Mouse (Mus musculus) hindbrain, embryonic 16.5 days (tissue): Measurements from ENCODE around the gene Atxn10. TPM values are rescaled to one million over a fixed set of nuclear protein-coding genes. Genes with fewer than 3 reads are reported as not detected.

Experiments used
- ATAC-seq: fragments of 200-750 bp; cut with Nextera tagmentation; 2 replicates; pipeline ENCODE4 v1.8.0; 2017; ENCODE audit warnings: moderate TSS enrichment, moderate library complexity
- H3K27ac ChIP-seq: fragments of 300-500 bp; sonication (generic); 2 replicates; pipeline ENCODE4 v1.5.1; 2014; ENCODE audit warnings: low read depth, mild to moderate bottlenecking, control low read depth, low read length, moderate library complexity
- H3K27me3 ChIP-seq: fragments of 300-500 bp; sonication (generic); replicated peaks from 2 replicates; pipeline ENCODE4 v1.6.1; 2014; ENCODE audit warnings: low read length; ENCODE audit not compliant: control insufficient read depth, insufficient read depth
- H3K36me3 ChIP-seq: fragments of 300-500 bp; sonication (generic); 2 replicates; pipeline ENCODE4 v1.6.1; 2014; ENCODE audit warnings: mild to moderate bottlenecking, low read length, moderate library complexity, mixed read lengths; ENCODE audit not compliant: control insufficient read depth, insufficient read depth
- H3K4me1 ChIP-seq: fragments of 300-500 bp; sonication (generic); 2 replicates; pipeline ENCODE4 v1.6.1; 2014; ENCODE audit warnings: low read depth, low read length; ENCODE audit not compliant: control insufficient read depth, insufficient read depth
- H3K4me2 ChIP-seq: fragments of 300-500 bp; sonication (generic); 2 replicates; pipeline ENCODE4 v1.6.1; 2014; ENCODE audit warnings: mild to moderate bottlenecking, low read length, control low read depth, moderate library complexity
- H3K4me3 ChIP-seq: fragments of 300-500 bp; sonication (generic); 2 replicates; pipeline ENCODE4 v1.5.1; 2014; ENCODE audit warnings: mild to moderate bottlenecking, low read length, control low read depth, moderate library complexity
- H3K9ac ChIP-seq: fragments of 300-500 bp; sonication (generic); 2 replicates; pipeline ENCODE4 v1.6.1; 2014; ENCODE audit warnings: low read depth, mild to moderate bottlenecking, control low read depth, low read length, moderate library complexity
- H3K9me3 ChIP-seq: fragments of 300-500 bp; sonication (generic); 2 replicates; pipeline ENCODE4 v1.6.1; 2014; ENCODE audit warnings: mild to moderate bottlenecking, low read length, moderate library complexity; ENCODE audit not compliant: control insufficient read depth
- WGBS: fragments of 180-500 bp; shearing (Covaris S2); extraction: QIAGEN DNeasy Blood & Tissue Kit; methylation state at CpG from one replicate; pipeline ENCODE4 v1.1.7; 2014; 5-methylcytosine and 5-hydroxymethylcytosine counted together
- polyA plus RNA-seq: library from polyadenylated mRNA; unstranded; fragments of >200 nt; fragmentation: Nextera tagmentation; extraction: Ambion mirVana; gene quantifications from 2 replicates; pipeline ENCODE4 v1.2.1, GENCODE M21; 2015

Atxn10 gene
- polyA plus RNA-seq, 1 experiment from 2014 or later = 553 TPM

DNA sequence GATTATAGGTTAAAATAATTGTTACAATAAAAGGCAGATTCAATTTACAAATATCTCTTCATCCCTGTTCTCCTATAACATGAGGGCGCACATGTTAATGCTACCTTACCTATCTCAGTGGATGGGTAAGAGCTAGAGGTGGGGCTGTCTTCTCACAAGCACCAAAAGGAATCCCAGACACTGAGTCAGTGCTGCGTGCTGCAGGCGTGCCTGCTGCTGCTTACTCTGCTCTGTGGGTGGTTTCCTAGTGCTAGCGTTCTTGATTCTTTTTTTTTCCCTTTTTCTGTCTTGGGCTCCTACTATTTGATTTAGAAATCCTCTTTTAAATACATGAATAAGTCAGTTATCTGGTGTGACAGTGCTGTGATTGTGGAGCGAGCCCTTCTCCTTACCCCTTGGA lies 30.9 kb downstream of the Atxn10 start:
- Histone ChIP-seq H3K36me3 (peaks cover 16% of the 10 kb centered on the region), H3K9ac (no peak overlapping the region), H3K4me1 (0 out of 2 replicates have a peak, but pooled peaks cover 2% of the 10 kb centered on the region), H3K4me3 (no peak overlapping the region), H3K27me3 (no peaks in the 10 kb centered on the region), H3K27ac (no peak overlapping the region), H3K9me3 (no peaks in the 10 kb centered on the region), H3K4me2 (no peak overlapping the region)
- WGBS = 70% methylated on average over 5 of the region's 5 CpGs
- ATAC-seq = no peak

DNA sequence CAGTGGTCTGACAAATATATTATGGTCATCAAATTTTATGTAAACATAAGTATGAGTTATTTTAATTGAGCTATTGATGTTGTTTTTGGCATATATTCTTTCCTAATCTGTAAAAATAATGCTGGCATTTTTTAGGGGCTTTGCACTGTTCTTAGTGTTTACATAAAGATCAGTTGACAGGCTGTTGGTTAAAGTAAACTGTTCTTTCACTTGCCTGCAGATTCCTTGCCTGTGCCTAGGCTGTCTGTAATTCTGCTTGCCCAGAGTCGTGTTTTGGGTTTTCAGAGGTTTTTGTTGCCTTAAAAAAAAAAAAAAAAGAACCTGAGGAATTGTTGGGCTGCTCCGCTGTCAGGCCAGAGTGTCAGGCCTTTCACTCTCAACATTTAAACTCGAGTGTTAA lies 33.7 kb downstream of the Atxn10 start:
- ATAC-seq = no peak
- Histone ChIP-seq H3K27me3 (no peaks in the 10 kb centered on the region), H3K4me1 (no peaks in the 10 kb centered on the region), H3K9me3 (no peaks in the 10 kb centered on the region), H3K4me3 (no peak overlapping the region), H3K36me3 (peaks cover 10% of the 10 kb centered on the region), H3K27ac (no peak overlapping the region), H3K4me2 (no peak overlapping the region), H3K9ac (no peak overlapping the region)
- WGBS = 64% methylated on average over 3 of the region's 3 CpGs

DNA sequence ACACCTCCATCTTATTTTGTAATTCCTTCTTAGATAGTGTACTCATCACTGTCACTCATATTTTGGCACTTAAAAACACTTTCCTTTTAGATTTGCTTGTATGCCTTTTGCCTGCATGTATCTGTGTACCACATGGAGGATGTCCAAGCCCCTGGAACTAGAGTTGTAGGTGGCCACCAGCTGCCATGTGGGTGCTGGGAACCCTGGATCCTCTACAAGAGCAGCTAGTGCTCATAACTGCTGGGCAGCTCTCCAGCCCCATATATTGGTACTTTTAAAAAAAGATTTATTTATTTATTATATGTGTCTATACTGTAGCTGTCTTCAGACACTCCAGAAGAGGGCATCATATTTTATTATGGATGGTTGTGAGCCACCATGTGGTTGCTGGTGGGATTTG lies 37.1 kb downstream of the Atxn10 start:
- H3K27ac ChIP-seq = no peak overlapping the region
- H3K9me3 ChIP-seq = no peaks in the 10 kb centered on the region
- H3K4me2 ChIP-seq = no peak overlapping the region
- H3K9ac ChIP-seq = no peak overlapping the region
- H3K36me3 ChIP-seq = peaks cover 7% of the 10 kb centered on the region
- no peak overlapping the region for H3K4me3 ChIP-seq
- H3K4me1 ChIP-seq = no peaks in the 10 kb centered on the region
- no peaks in the 10 kb centered on the region for H3K27me3 ChIP-seq
- ATAC-seq = no peak

DNA sequence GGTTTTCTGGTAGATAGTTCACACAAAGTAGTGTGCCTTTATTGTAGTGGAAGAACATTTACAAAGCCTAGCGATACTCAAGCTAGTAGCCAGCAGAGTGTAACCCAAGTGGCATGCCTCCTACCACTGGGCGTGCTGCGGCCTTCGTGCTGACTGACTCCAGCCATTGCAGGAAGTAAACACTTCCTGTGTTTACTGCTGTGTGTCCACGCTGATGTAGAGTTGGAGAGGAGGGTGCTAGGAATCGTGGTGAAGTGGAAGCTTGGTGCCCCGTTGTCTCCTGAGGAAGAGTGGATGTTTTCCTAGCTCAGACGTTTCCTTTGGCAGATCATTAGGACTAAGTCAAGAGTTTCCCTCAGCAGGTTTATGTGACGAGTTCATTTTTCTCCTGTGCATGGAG lies 47.4 kb downstream of the Atxn10 start:
- H3K4me1 ChIP-seq = no peaks in the 10 kb centered on the region
- H3K27ac ChIP-seq = no peak overlapping the region
- H3K4me2 ChIP-seq = no peak overlapping the region
- no peaks in the 10 kb centered on the region for H3K27me3 ChIP-seq
- no peak for ATAC-seq
- 85% methylated on average over 9 of the region's 9 CpGs for whole genome bisulfite sequencing
- peaks cover 19% of the 10 kb centered on the region for H3K36me3 ChIP-seq
- H3K9ac ChIP-seq = no peak overlapping the region
- no peaks in the 10 kb centered on the region for H3K9me3 ChIP-seq
- H3K4me3 ChIP-seq = no peak overlapping the region

DNA sequence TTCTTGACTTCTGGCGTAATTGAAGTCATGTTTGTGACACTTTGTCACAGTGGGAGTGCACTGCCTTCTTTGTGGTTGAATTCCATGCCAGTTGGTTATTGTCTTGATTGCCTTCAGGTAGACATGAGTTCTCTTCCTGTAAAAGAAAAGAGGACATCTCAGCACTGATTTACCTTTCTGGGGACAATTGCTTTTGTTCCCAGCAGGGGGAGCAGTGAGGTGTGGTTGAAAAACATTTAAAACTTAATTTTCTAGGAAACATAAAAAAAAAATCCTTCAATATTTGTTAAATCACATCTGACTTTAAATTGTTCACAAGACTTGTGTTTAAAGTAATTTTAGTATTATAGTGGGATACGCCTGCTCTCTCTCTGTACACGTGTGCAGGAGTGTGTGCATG lies 52.7 kb downstream of the Atxn10 start:
- ATAC-seq = no peak

DNA sequence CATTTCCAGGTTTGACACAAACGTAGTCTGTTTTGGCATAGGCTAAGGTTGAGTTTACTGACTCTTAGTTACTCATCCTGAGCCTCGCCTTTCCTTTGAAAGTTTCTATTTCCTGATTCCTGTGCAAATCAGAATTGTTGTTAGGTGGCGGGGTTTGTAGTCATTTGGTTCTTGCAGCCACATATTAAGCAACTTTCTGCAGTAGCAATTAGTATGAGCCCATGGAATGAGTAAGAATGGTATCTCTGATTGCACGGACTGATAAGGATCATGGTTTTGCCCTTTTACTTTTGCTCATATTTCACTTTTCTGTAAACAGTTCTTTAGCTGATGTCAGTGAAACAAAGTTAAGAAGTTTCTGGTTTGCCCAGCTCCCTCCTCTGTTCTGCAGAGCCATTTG lies 53.9 kb downstream of the Atxn10 start:
- H3K4me2 ChIP-seq = no peak overlapping the region
- H3K27ac ChIP-seq = no peak overlapping the region
- H3K4me3 ChIP-seq = no peak overlapping the region
- H3K36me3 ChIP-seq = peaks cover 9% of the 10 kb centered on the region; the same call in 1 of the 2 replicates
- H3K9me3 ChIP-seq = no peaks in the 10 kb centered on the region
- H3K27me3 ChIP-seq = no peaks in the 10 kb centered on the region
- no peak for ATAC-seq
- no peak overlapping the region for H3K9ac ChIP-seq
- WGBS = 93% methylated on average over 4 of the region's 4 CpGs
- H3K4me1 ChIP-seq = no peaks in the 10 kb centered on the region

More for the DNA sequence above, 52.7 kb downstream of the Atxn10 start:
- no peaks in the 10 kb centered on the region for H3K9me3 ChIP-seq
- WGBS = 69% methylated on average over 3 of the region's 3 CpGs
- H3K27me3 ChIP-seq = no peaks in the 10 kb centered on the region
- H3K4me1 ChIP-seq = no peaks in the 10 kb centered on the region
- peaks cover 16% of the 10 kb centered on the region; the same call in 1 of the 2 replicates for H3K36me3 ChIP-seq
- no peak overlapping the region for H3K4me2 ChIP-seq
- H3K27ac ChIP-seq = no peak overlapping the region
- H3K9ac ChIP-seq = no peak overlapping the region
- no peak overlapping the region for H3K4me3 ChIP-seq

DNA sequence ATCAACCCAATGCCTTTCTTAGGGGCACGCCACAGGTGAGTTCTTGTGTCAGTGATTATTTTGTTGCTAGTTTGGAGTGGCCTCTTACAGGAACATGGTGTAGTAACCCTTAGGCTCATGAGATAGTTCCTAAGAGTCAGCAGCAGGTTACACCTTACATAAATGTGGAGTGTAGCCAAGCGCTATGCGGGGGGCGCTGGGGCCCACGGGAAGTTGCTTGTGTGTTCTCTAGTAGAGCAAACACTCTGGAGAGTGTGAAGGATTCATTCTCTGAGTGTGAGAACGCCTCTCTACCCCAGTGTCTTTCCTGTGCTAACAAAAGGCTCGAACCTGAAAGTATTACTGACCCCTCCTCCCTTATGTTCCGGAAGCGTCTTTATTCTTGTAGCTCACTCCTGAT lies 59.3 kb downstream of the Atxn10 start:
- H3K4me1 ChIP-seq = no peaks in the 10 kb centered on the region
- no peaks in the 10 kb centered on the region for H3K27me3 ChIP-seq
- ATAC-seq = no peak
- no peaks in the 10 kb centered on the region for H3K9me3 ChIP-seq
- H3K4me3 ChIP-seq = no peak overlapping the region
- H3K36me3 ChIP-seq = peaks cover 9% of the 10 kb centered on the region
- H3K9ac ChIP-seq = no peak overlapping the region
- no peak overlapping the region for H3K4me2 ChIP-seq
- no peak overlapping the region for H3K27ac ChIP-seq
- WGBS = 92% methylated on average over 9 of the region's 9 CpGs

DNA sequence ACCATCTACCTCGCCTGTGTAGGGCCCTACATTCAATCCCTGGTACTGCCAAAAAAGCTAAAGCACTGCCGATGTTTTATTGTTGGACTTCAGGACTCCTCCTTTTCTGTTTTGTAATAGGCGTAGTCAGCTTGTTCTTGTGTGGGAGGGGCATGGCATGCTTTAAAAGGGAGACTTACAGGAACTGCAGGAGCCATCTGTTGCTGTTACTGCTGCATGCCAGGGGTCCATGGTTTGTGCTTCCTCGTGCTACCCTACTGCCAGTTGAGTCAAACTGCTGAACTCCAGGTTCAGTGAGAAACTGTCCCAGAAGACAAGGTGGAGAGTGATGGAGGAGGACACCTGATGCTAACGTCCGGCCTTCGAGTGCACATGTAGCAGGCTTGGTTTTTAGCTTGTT lies 65.9 kb downstream of the Atxn10 start:
- Histone ChIP-seq H3K4me2 (no peak overlapping the region), H3K27ac (peak overlapping the region; percentile 54), H3K4me1 (peaks cover 26% of the 10 kb centered on the region), H3K9ac (no peak overlapping the region), H3K9me3 (no peaks in the 10 kb centered on the region), H3K36me3 (no peaks in the 10 kb centered on the region), H3K27me3 (no peaks in the 10 kb centered on the region), H3K4me3 (no peak overlapping the region)
- 58% methylated on average over 7 of the region's 7 CpGs for WGBS
- ATAC-seq = no peak

DNA sequence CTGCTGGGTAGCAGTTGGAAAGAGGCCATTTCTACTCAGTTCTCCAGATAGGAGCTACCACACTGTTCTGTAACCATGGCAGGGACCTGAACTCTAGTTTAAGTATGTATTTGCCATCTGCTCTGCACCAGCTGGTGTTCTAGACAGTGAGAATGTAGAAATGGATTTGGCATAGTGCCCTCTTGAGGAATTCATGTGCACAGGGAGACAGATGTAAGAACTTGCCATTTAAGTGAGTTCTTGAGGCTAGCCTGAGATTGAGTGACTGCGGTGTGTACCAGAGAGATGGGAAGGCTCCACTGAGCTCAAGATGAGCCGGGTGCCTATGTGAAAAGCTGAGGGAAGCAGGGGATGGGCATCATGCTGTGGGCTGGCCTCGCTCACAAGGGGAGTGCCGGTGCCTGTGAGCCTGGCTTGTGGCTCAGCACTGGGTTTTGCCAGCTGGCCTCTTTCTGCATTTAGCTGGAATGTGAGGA lies 67.2 kb downstream of the Atxn10 start:
- no peaks in the 10 kb centered on the region for H3K27me3 ChIP-seq
- H3K36me3 ChIP-seq = no peaks in the 10 kb centered on the region
- 33% methylated on average over 4 of the region's 4 CpGs for WGBS
- peaks cover 26% of the 10 kb centered on the region for H3K4me1 ChIP-seq
- no peaks in the 10 kb centered on the region for H3K9me3 ChIP-seq
- peak overlapping the region; percentile 71 for H3K27ac ChIP-seq
- H3K4me2 ChIP-seq = no peak overlapping the region
- no peak overlapping the region for H3K4me3 ChIP-seq
- peak; percentile 93 for ATAC-seq
- H3K9ac ChIP-seq = no peak overlapping the region

DNA sequence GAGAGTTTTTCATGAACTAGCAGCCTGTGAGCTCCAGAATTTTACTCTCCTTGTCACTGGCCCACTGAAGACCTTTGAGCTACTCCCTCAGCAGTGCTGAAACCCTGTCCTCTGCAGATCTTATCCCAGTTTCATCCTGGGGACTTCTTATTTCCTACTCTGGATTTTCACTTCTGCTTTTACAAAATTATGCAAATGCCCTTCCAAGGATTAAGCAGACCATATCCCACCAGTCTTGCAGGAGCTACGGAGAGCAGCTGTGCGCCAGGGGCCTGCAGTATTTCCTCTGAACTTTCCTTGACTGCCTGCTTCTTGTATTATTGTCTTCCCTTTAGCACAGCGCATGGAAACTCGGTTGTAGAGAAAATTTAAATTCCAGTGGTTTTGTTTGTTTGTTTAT lies 68.7 kb downstream of the Atxn10 start:
- H3K9ac ChIP-seq = no peak overlapping the region
- H3K4me1 ChIP-seq = peaks cover 33% of the 10 kb centered on the region
- H3K4me2 ChIP-seq = no peak overlapping the region
- 0 out of 2 replicates have a peak overlapping the region, but pooled peaks have one; percentile 51 for H3K27ac ChIP-seq
- H3K27me3 ChIP-seq = no peaks in the 10 kb centered on the region
- no peak overlapping the region for H3K4me3 ChIP-seq
- WGBS = 64% methylated on average over 4 of the region's 4 CpGs
- H3K36me3 ChIP-seq = no peaks in the 10 kb centered on the region
- no peaks in the 10 kb centered on the region for H3K9me3 ChIP-seq
- no peak for ATAC-seq
